Mouse (Mus musculus): ENCODE data around the gene Tnik.

GRCm38 (mm10) chr3:28441545-28441944 lies 178.5 kb downstream of the Tnik start:
- no peak for TF ChIP-seq CTCF (conservative IDR thresholded peaks at IDR 0.05; ENCODE audit: low read length)
- no peak for TF ChIP-seq NANOG (IDR thresholded peaks at IDR 0.05; ENCODE audit: borderline replicate concordance, low read length)

Data from E14TG2a.4 (cell line).